Mouse (Mus musculus): ENCODE results near the gene Cela2a. TPM values are rescaled to one million over a fixed set of nuclear protein-coding genes. Genes with fewer than 3 reads are reported as not detected.
A peak's percentile ranks its signal among the peaks of the same experiment; 100 is the strongest.

Gene Cela2a
- total and polyA plus RNA-seq, 3 experiments, result 0.62 TPM; not detected in 2

GRCm38 (mm10) chr4:141871909-141872308 is 45.9 kb upstream of the Cela2a start:
- H3K4me1 ChIP-seq (ENCODE audit: control insufficient read depth, insufficient read depth, low read length), result peaks cover 12% of the 10 kb centered on the region
- intact Hi-C loops (cut with DNase I), result loop anchor here (5.0 kb wide), 1 partner anchor 85 kb away; no protein-coding TSS in a partner anchor
- 47% methylated on average over 9 of the region's 9 CpGs for WGBS
- peak overlapping the region; percentile 13; the same call in 1 of the 2 replicates for H3K4me3 ChIP-seq
- H3K79me2 ChIP-seq (replicated peaks; ENCODE audit: control insufficient read depth, insufficient read depth, low read length), result no peaks in the 10 kb centered on the region; the same call in 1 of the 2 replicates
- peak in 1 of 2 experiments; percentile 53 for DNase-seq
- peak overlapping the region; percentile 63 for H3K9ac ChIP-seq (ENCODE audit: low read depth, low read length)
- TF ChIP-seq CTCF (IDR thresholded peaks at IDR 0.05) (no peak), EP300 (IDR thresholded peaks at IDR 0.05; ENCODE audit: insufficient read depth, low read depth, low read length) (no peak), POLR2A (IDR thresholded peaks at IDR 0.05; ENCODE audit: insufficient read depth, low read depth, low read length) (no peak)
- no peaks in the 10 kb centered on the region for H3K27me3 ChIP-seq (ENCODE audit: control insufficient read depth, insufficient read depth, low read length)
- H3K27ac ChIP-seq, result peak overlapping the region; percentile 72
- H3K36me3 ChIP-seq (ENCODE audit: control insufficient read depth, insufficient read depth, low read length), result no peaks in the 10 kb centered on the region

- WGBS, result 86% methylated on average over 3 of the region's 3 CpGs
- Histone ChIP-seq H3K27me3 (ENCODE audit: control insufficient read depth, insufficient read depth, low read length) (no peaks in the 10 kb centered on the region), H3K27ac (peak overlapping the region; percentile 72), H3K4me3 (no peak overlapping the region; the same call in 1 of the 2 replicates), H3K36me3 (ENCODE audit: control insufficient read depth, insufficient read depth, low read length) (no peaks in the 10 kb centered on the region), H3K79me2 (replicated peaks; ENCODE audit: control insufficient read depth, insufficient read depth, low read length) (no peaks in the 10 kb centered on the region; the same call in 1 of the 2 replicates), H3K9ac (ENCODE audit: low read depth, low read length) (no peak overlapping the region), H3K4me1 (ENCODE audit: control insufficient read depth, insufficient read depth, low read length) (peaks cover 12% of the 10 kb centered on the region)
- intact Hi-C loops (cut with DNase I), result loop anchor here (5.0 kb wide), 1 partner anchor 86 kb away; no protein-coding TSS in a partner anchor
- TF ChIP-seq POLR2A (IDR thresholded peaks at IDR 0.05; ENCODE audit: insufficient read depth, low read depth, low read length) (no peak), CTCF (IDR thresholded peaks at IDR 0.05) (no peak), EP300 (IDR thresholded peaks at IDR 0.05; ENCODE audit: insufficient read depth, low read depth, low read length) (no peak)
- DNase-seq, result no peak
Measured at GRCm38 (mm10) chr4:141871333-141871725, 45.4 kb upstream of the Cela2a start.

GRCm38 (mm10) chr4:141870666-141871332 is 44.8 kb upstream of the Cela2a start:
- no peak overlapping the region for H3K9ac ChIP-seq (ENCODE audit: low read depth, low read length)
- H3K4me1 ChIP-seq (ENCODE audit: control insufficient read depth, insufficient read depth, low read length), result peaks cover 12% of the 10 kb centered on the region
- intact Hi-C loops (cut with DNase I), result loop anchor here (5.0 kb wide), 1 partner anchor 87 kb away; no protein-coding TSS in a partner anchor

GRCm38 (mm10) chr4:141869436-141870215 is 43.7 kb upstream of the Cela2a start:
- intact Hi-C loops (cut with DNase I), result loop anchor here (5.0 kb wide), 1 partner anchor 88 kb away; no protein-coding TSS in a partner anchor
- TF ChIP-seq EP300 (IDR thresholded peaks at IDR 0.05; ENCODE audit: insufficient read depth, low read depth, low read length) (no peak), POLR2A (IDR thresholded peaks at IDR 0.05; ENCODE audit: insufficient read depth, low read depth, low read length) (no peak), CTCF (IDR thresholded peaks at IDR 0.05) (no peak)
- Histone ChIP-seq H3K4me1 (ENCODE audit: control insufficient read depth, insufficient read depth, low read length) (peaks cover 14% of the 10 kb centered on the region), H3K27me3 (ENCODE audit: control insufficient read depth, insufficient read depth, low read length) (no peaks in the 10 kb centered on the region), H3K79me2 (replicated peaks; ENCODE audit: control insufficient read depth, insufficient read depth, low read length) (no peaks in the 10 kb centered on the region; the same call in 1 of the 2 replicates), H3K36me3 (ENCODE audit: control insufficient read depth, insufficient read depth, low read length) (no peaks in the 10 kb centered on the region), H3K9ac (ENCODE audit: low read depth, low read length) (no peak overlapping the region), H3K4me3 (no peak overlapping the region), H3K27ac (no peak overlapping the region; the same call in 1 of the 2 replicates)
- WGBS, result 43% methylated on average over 5 of the region's 5 CpGs
- DNase-seq, result no peak

More at GRCm38 (mm10) chr4:141870666-141871332, 44.8 kb upstream of the Cela2a start:
- TF ChIP-seq POLR2A (IDR thresholded peaks at IDR 0.05; ENCODE audit: insufficient read depth, low read depth, low read length) (0 out of 2 replicates have a peak, but pooled peaks have one; percentile 29), EP300 (IDR thresholded peaks at IDR 0.05; ENCODE audit: insufficient read depth, low read depth, low read length) (no peak)
- H3K36me3 ChIP-seq (ENCODE audit: control insufficient read depth, insufficient read depth, low read length), result no peaks in the 10 kb centered on the region
- peak overlapping the region; percentile 72; the same call in 1 of the 2 replicates for H3K27ac ChIP-seq
- WGBS, result 64% methylated on average over 11 of the region's 11 CpGs
- DNase-seq, result peak in 1 of 2 experiments; percentile 76
- H3K79me2 ChIP-seq (replicated peaks; ENCODE audit: control insufficient read depth, insufficient read depth, low read length), result no peaks in the 10 kb centered on the region; the same call in 1 of the 2 replicates
- no peaks in the 10 kb centered on the region for H3K27me3 ChIP-seq (ENCODE audit: control insufficient read depth, insufficient read depth, low read length)
- no peak overlapping the region for H3K4me3 ChIP-seq

GRCm38 (mm10) chr4:141868051-141868450 is 42.1 kb upstream of the Cela2a start:
- Histone ChIP-seq H3K9ac (ENCODE audit: low read depth, low read length) (no peak overlapping the region), H3K27ac (peak overlapping the region; percentile 42; the same call in 1 of the 2 replicates), H3K79me2 (replicated peaks; ENCODE audit: control insufficient read depth, insufficient read depth, low read length) (no peaks in the 10 kb centered on the region), H3K36me3 (ENCODE audit: control insufficient read depth, insufficient read depth, low read length) (no peaks in the 10 kb centered on the region), H3K27me3 (ENCODE audit: control insufficient read depth, insufficient read depth, low read length) (no peaks in the 10 kb centered on the region), H3K4me3 (no peak overlapping the region), H3K4me1 (ENCODE audit: control insufficient read depth, insufficient read depth, low read length) (peaks cover 13% of the 10 kb centered on the region)
- intact Hi-C loops (cut with DNase I), result no loop called here
- 82% methylated on average over 10 of the region's 10 CpGs for WGBS
- TF ChIP-seq CTCF (IDR thresholded peaks at IDR 0.05), result no peak
- no peak for TF ChIP-seq POLR2A (IDR thresholded peaks at IDR 0.05; ENCODE audit: insufficient read depth, low read depth, low read length)
- no peak for TF ChIP-seq EP300 (IDR thresholded peaks at IDR 0.05; ENCODE audit: insufficient read depth, low read depth, low read length)
- DNase-seq, result no peak
